22 mouse cellular contexts compared by ENCODE assay signal in genomic region chr2:133472966-133473744, GRCm38 (mm10).
DNase-seq lines count a peak whose midpoint lies in the region; ATAC-seq and TF ChIP-seq lines count a peak whose summit lies in the region.
"Had no signal": no experiment of that assay in that cellular context is flagged by ENCODE, and none has a peak within 500 bp of the region (broad histone marks: within the 10 kb centered on the region; RNA-seq: fewer than 3 reads in every experiment).

No protein-coding gene starts in this region.

- no peaks in the 10 kb centered on the region for H3K9me3 ChIP-seq in embryonic facial prominence, embryonic 14.5 days (ENCODE audit: control insufficient read depth, low read length)
- H3K9me3 ChIP-seq in embryonic facial prominence, embryonic 10.5 days = no peaks in the 10 kb centered on the region
- no peaks in the 10 kb centered on the region for H3K9me3 ChIP-seq in lung, embryonic 14.5 days (ENCODE audit: low read depth, low read length)
- no peaks in the 10 kb centered on the region for H3K9me3 ChIP-seq in lung, postnatal 0 days (ENCODE audit: low read length)
- H3K9me3 ChIP-seq: embryonic facial prominence, embryonic 15.5 days; hindbrain, embryonic 12.5 days; hindbrain, embryonic 15.5 days had no signal

- TF ChIP-seq EP300 in lung, postnatal 0 days (IDR thresholded peaks at IDR 0.05) = no peak

- DNase-seq in embryonic facial prominence, embryonic 14.5 days (ENCODE audit: low spot score) = peak; percentile 56
- DNase-seq in embryonic facial prominence, embryonic 10.5 days (ENCODE audit: low spot score) = no peak
- peak; percentile 17 for DNase-seq in lung, embryonic 14.5 days
- no peak for DNase-seq in lung, postnatal 0 days (ENCODE audit: low spot score)
- DNase-seq in embryo, embryonic 10.5 days (ENCODE audit: low spot score) = no peak
- DNase-seq: adrenal gland, adult 2 months; adrenal gland, postnatal 14 days; cerebellum, adult 18-20 months; cerebellum, adult 9-10 months; cerebellum, postnatal 14 days; embryo, embryonic 11 days; forebrain, postnatal 0 days; gastrocnemius, adult 2 months; gastrocnemius, postnatal 14 days; heart, adult 11 months had no signal

- H3K27me3 ChIP-seq in embryonic facial prominence, embryonic 14.5 days (replicated peaks; ENCODE audit: control insufficient read depth, insufficient read depth, low read length) = no peaks in the 10 kb centered on the region
- H3K27me3 ChIP-seq in embryonic facial prominence, embryonic 10.5 days (replicated peaks; ENCODE audit: low read depth, poor library complexity, severe bottlenecking) = no peaks in the 10 kb centered on the region
- H3K27me3 ChIP-seq in lung, embryonic 14.5 days (ENCODE audit: insufficient read depth, low read length) = no peaks in the 10 kb centered on the region
- H3K27me3 ChIP-seq in lung, postnatal 0 days (replicated peaks; ENCODE audit: insufficient read depth, low read length) = no peaks in the 10 kb centered on the region
- H3K27me3 ChIP-seq: embryonic facial prominence, embryonic 15.5 days; hindbrain, embryonic 12.5 days; hindbrain, embryonic 15.5 days had no signal

- H3K36me3 ChIP-seq in embryonic facial prominence, embryonic 14.5 days (ENCODE audit: control insufficient read depth, insufficient read depth, low read length) = no peaks in the 10 kb centered on the region
- no peaks in the 10 kb centered on the region for H3K36me3 ChIP-seq in embryonic facial prominence, embryonic 10.5 days (replicated peaks)
- H3K36me3 ChIP-seq in lung, embryonic 14.5 days (ENCODE audit: insufficient read depth) = no peaks in the 10 kb centered on the region
- H3K36me3 ChIP-seq in lung, postnatal 0 days (ENCODE audit: insufficient read depth, low read length) = no peaks in the 10 kb centered on the region
- H3K36me3 ChIP-seq: embryonic facial prominence, embryonic 15.5 days; hindbrain, embryonic 12.5 days; hindbrain, embryonic 15.5 days had no signal

- no peak overlapping the region for H3K27ac ChIP-seq in embryonic facial prominence, embryonic 14.5 days (replicated peaks; ENCODE audit: low read depth, low read length)
- no peak overlapping the region for H3K27ac ChIP-seq in embryonic facial prominence, embryonic 10.5 days (replicated peaks)
- H3K27ac ChIP-seq in lung, embryonic 14.5 days (ENCODE audit: low read depth) = no peak overlapping the region
- no peak overlapping the region for H3K27ac ChIP-seq in lung, postnatal 0 days (ENCODE audit: low read length)
- H3K27ac ChIP-seq: embryonic facial prominence, embryonic 15.5 days; gastrocnemius, adult 2 months; hindbrain, embryonic 12.5 days; hindbrain, embryonic 15.5 days had no signal

- TF ChIP-seq CTCF in lung, embryonic 14.5 days (IDR thresholded peaks at IDR 0.05; ENCODE audit: low read depth) = no peak
- TF ChIP-seq CTCF in lung, postnatal 0 days (IDR thresholded peaks at IDR 0.05) = no peak

- no peak overlapping the region for H3K4me2 ChIP-seq in embryonic facial prominence, embryonic 14.5 days (ENCODE audit: low read depth, low read length)
- no peak overlapping the region for H3K4me2 ChIP-seq in lung, embryonic 14.5 days
- no peak overlapping the region for H3K4me2 ChIP-seq in lung, postnatal 0 days (replicated peaks; ENCODE audit: low read depth, low read length)
- H3K4me2 ChIP-seq: embryonic facial prominence, embryonic 15.5 days; heart, embryonic 11.5 days; hindbrain, embryonic 12.5 days; hindbrain, embryonic 15.5 days had no signal

- H3K9ac ChIP-seq in embryonic facial prominence, embryonic 14.5 days (ENCODE audit: low read depth, low read length) = no peak overlapping the region
- no peak overlapping the region for H3K9ac ChIP-seq in lung, embryonic 14.5 days
- no peak overlapping the region for H3K9ac ChIP-seq in lung, postnatal 0 days (replicated peaks; ENCODE audit: low read depth)
- H3K9ac ChIP-seq: embryonic facial prominence, embryonic 15.5 days; forebrain, postnatal 0 days; hindbrain, embryonic 12.5 days; hindbrain, embryonic 15.5 days had no signal

- 0 out of 2 replicates have a peak, but pooled peaks cover 3% of the 10 kb centered on the region for H3K4me1 ChIP-seq in embryonic facial prominence, embryonic 14.5 days (ENCODE audit: control insufficient read depth, insufficient read depth, low read length)
- no peaks in the 10 kb centered on the region for H3K4me1 ChIP-seq in embryonic facial prominence, embryonic 10.5 days
- H3K4me1 ChIP-seq in lung, embryonic 14.5 days (ENCODE audit: insufficient read depth) = no peaks in the 10 kb centered on the region
- no peaks in the 10 kb centered on the region for H3K4me1 ChIP-seq in lung, postnatal 0 days (ENCODE audit: insufficient read depth, low read depth, low read length)
- H3K4me1 ChIP-seq: embryonic facial prominence, embryonic 15.5 days; hindbrain, embryonic 12.5 days; hindbrain, embryonic 15.5 days had no signal

- H3K4me3 ChIP-seq in embryonic facial prominence, embryonic 14.5 days (ENCODE audit: low read depth, low read length) = no peak overlapping the region
- no peak overlapping the region for H3K4me3 ChIP-seq in embryonic facial prominence, embryonic 10.5 days
- no peak overlapping the region for H3K4me3 ChIP-seq in lung, embryonic 14.5 days (ENCODE audit: low read depth, low read length)
- H3K4me3 ChIP-seq in lung, postnatal 0 days (ENCODE audit: low read depth, low read length) = no peak overlapping the region
- H3K4me3 ChIP-seq: embryonic facial prominence, embryonic 15.5 days; gastrocnemius, adult 2 months; hindbrain, embryonic 12.5 days; hindbrain, embryonic 15.5 days had no signal

- 0 out of 2 replicates have a peak, but pooled peaks have one; percentile 12 for ATAC-seq in embryonic facial prominence, embryonic 14.5 days (ENCODE audit: low read depth)
- no peak for ATAC-seq in lung, embryonic 14.5 days (ENCODE audit: insufficient read depth)
- no peak for ATAC-seq in lung, postnatal 0 days
- peak; percentile 51; the same call in 1 of the 2 replicates for ATAC-seq in megakaryocyte progenitor cell, adult 5-6 weeks (replicated peaks; ENCODE audit: poor library complexity)
- ATAC-seq in cerebellum, adult (ENCODE audit: insufficient number of reproducible peaks, low FRiP score, low TSS enrichment) = no peak
- ATAC-seq: forebrain, embryonic 14.5 days; forebrain, postnatal 0 days had no signal

- WGBS in embryonic facial prominence, embryonic 14.5 days = 53% methylated on average over 5 of the region's 5 CpGs
- WGBS in embryonic facial prominence, embryonic 10.5 days = 68% methylated on average over 5 of the region's 5 CpGs
- WGBS in lung, embryonic 14.5 days = 48% methylated on average over 5 of the region's 5 CpGs
- 54% methylated on average over 5 of the region's 5 CpGs for WGBS in lung, postnatal 0 days

Comparison
In these comparisons a context has a peak if more than half of its experiments do, and no peak if none do; other contexts are left out.
1. DNase-seq: peak in embryonic facial prominence, embryonic 14.5 days (single experiment) and lung, embryonic 14.5 days (single experiment); none in embryonic facial prominence, embryonic 10.5 days (single experiment), lung, postnatal 0 days (single experiment) and embryo, embryonic 10.5 days (single experiment).
2. ATAC-seq: peak in embryonic facial prominence, embryonic 14.5 days (single experiment) and megakaryocyte progenitor cell, adult 5-6 weeks (single experiment); none in lung, embryonic 14.5 days (single experiment), lung, postnatal 0 days (single experiment) and cerebellum, adult (single experiment).